Mouse (Mus musculus) ES-E14 (cell line): ENCODE measurements around the gene Pttg1. TPM values are rescaled to one million over a fixed set of nuclear protein-coding genes. Genes with fewer than 3 reads are reported as not detected.

Source experiments
- DNase-seq: peaks from one replicate; pipeline ENCODE4 v3.0.0-alpha.2; 2013; ENCODE audit warnings: low read depth, low spot score
- H3K27ac ChIP-seq: 2 replicates; pipeline ENCODE4 v1.5.1; 2012; ENCODE audit warnings: low read depth, mild to moderate bottlenecking, low read length, moderate library complexity, mixed read lengths; ENCODE audit not compliant: poor library complexity, insufficient read depth, severe bottlenecking
- H3K36me3 ChIP-seq: 2 replicates; pipeline ENCODE4 v1.6.1; 2012; ENCODE audit warnings: mild to moderate bottlenecking, low read length, moderate library complexity, mixed read lengths; ENCODE audit not compliant: control insufficient read depth, poor library complexity, insufficient read depth, severe bottlenecking
- H3K4me1 ChIP-seq, 2 experiments: fragments of 150-350 bp in 1 of 2; sonication (generic) in 1 of 2; 2 replicates each; pipeline ENCODE4 v1.6.1; 2012; ENCODE audit warnings: low read length in 2 of 2, mild to moderate bottlenecking in 1 of 2, mixed read lengths in 1 of 2; ENCODE audit not compliant: control insufficient read depth in 2 of 2, insufficient read depth in 2 of 2, poor library complexity in 1 of 2
- H3K4me3 ChIP-seq, 2 experiments: fragments of 150-350 bp in 1 of 2; sonication (generic) in 1 of 2; 2 replicates each; pipeline ENCODE4 v1.5.1; 2012; ENCODE audit warnings: low read length in 2 of 2, low read depth in 1 of 2, mild to moderate bottlenecking in 1 of 2, mixed read lengths in 1 of 2; ENCODE audit not compliant: insufficient read depth in 1 of 2, poor library complexity in 1 of 2, severe bottlenecking in 1 of 2
- H3K9ac ChIP-seq: 2 replicates; pipeline ENCODE4 v1.6.1; 2012; ENCODE audit warnings: low read depth, mild to moderate bottlenecking, low read length, mixed read lengths; ENCODE audit not compliant: poor library complexity, insufficient read depth, severe bottlenecking
- H3K9me3 ChIP-seq: fragments of 150-350 bp; sonication (generic); 2 replicates; pipeline ENCODE4 v1.6.1; 2012; ENCODE audit warnings: low read depth, mild to moderate bottlenecking, low read length; ENCODE audit not compliant: control insufficient read depth, insufficient read depth
- CHD2 ChIP-seq: IDR thresholded peaks from 2 replicates; pipeline ENCODE4 v1.6.1; 2014; ENCODE audit warnings: mild to moderate bottlenecking, low read depth, low read length, inconsistent platforms
- HCFC1 ChIP-seq: IDR thresholded peaks from 2 replicates; pipeline ENCODE4 v1.6.1; 2012; ENCODE audit warnings: low read length, inconsistent platforms, borderline replicate concordance; ENCODE audit not compliant: insufficient read depth
- MAFK ChIP-seq: IDR thresholded peaks from 2 replicates; pipeline ENCODE4 v1.6.1; 2014; ENCODE audit warnings: mild to moderate bottlenecking, low read depth, low read length, inconsistent platforms; ENCODE audit not compliant: insufficient read depth
- ZC3H11A ChIP-seq: IDR thresholded peaks from 2 replicates; pipeline ENCODE4 v1.6.1; 2012; ENCODE audit warnings: low read depth, mild to moderate bottlenecking, inconsistent platforms, low read length, borderline replicate concordance
- ZNF384 ChIP-seq: IDR thresholded peaks from 2 replicates; pipeline ENCODE4 v1.6.1; 2012; ENCODE audit warnings: low read depth, low read length, inconsistent platforms
- in situ Hi-C, 2 experiments: fragments of 600-800 bp; cut with MboI; formaldehyde crosslinking; loops; one replicate each; pipeline ENCODE4 v1.15.1; 2025; ENCODE audit warnings: low sequenced_read_pairs in 2 of 2, inconsistent platforms in 1 of 2; ENCODE audit not compliant: unreplicated experiment in 2 of 2
- total RNA-seq: library from RNA; depleted of rRNA; stranded (reverse); fragments of 300-350 nt; gene quantifications from 2 replicates; pipeline ENCODE4 v1.2.3, GENCODE M21; 2012

The Pttg1 gene
- total RNA-seq, 1 experiment, result 69.3 TPM

GRCm38 (mm10) chr11:43470881-43471820 lies 45.1 kb upstream of the Pttg1 start:
- peaks cover 0 to 4% of the 10 kb centered on the region in 2 experiments; a peak in 1 of 4 replicates for H3K4me1 ChIP-seq
- in situ Hi-C loops, result no loop called here
- no peak for DNase-seq
- no peak overlapping the region for H3K27ac ChIP-seq
- no peaks in the 10 kb centered on the region for H3K36me3 ChIP-seq
- TF ChIP-seq ZC3H11A, result no peak
- no peak for TF ChIP-seq MAFK
- TF ChIP-seq CHD2, result no peak
- no peak for TF ChIP-seq ZNF384
- no peak for TF ChIP-seq HCFC1
- no peak overlapping the region for H3K4me3 ChIP-seq
- no peak overlapping the region for H3K9ac ChIP-seq
- no peaks in the 10 kb centered on the region for H3K9me3 ChIP-seq

DNA sequence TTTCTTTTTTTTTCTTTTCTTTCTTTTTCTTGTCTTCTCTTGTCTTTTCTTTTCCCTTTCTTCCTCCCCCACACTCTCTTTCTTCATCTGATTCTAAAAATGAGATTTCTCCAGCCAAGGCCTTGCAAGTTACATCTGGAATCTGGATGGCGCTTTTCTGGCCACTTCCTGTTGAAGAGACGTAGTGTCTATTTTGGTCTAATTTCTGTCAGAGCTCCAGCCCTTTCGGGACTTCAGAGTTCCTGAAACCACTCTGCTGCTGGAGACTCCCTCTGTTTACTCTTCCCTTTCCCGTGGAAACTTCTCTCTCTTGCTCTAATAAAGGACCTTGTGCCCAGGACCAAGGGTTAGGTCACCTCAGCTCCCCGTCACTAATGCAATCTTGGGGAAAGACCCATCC lies 44.1 kb upstream of the Pttg1 start:
- DNase-seq, result no peak
- in situ Hi-C loops, result no loop called here
- Histone ChIP-seq H3K27ac (no peak overlapping the region), H3K4me1 (peaks cover 0 to 4% of the 10 kb centered on the region in 2 experiments; a peak in 1 of 4 replicates), H3K9ac (no peak overlapping the region), H3K36me3 (no peaks in the 10 kb centered on the region), H3K4me3 (no peak overlapping the region), H3K9me3 (no peaks in the 10 kb centered on the region)
- TF ChIP-seq HCFC1 (no peak), ZNF384 (no peak), MAFK (no peak), ZC3H11A (no peak), CHD2 (no peak)

- Histone ChIP-seq H3K4me3 (no peak overlapping the region), H3K27ac (no peak overlapping the region), H3K4me1 (no peaks in the 10 kb centered on the region), H3K36me3 (no peaks in the 10 kb centered on the region), H3K9me3 (no peaks in the 10 kb centered on the region), H3K9ac (no peak overlapping the region)
- in situ Hi-C loops, result no loop called here
- TF ChIP-seq ZNF384 (no peak), ZC3H11A (no peak), CHD2 (no peak), MAFK (no peak), HCFC1 (no peak)
- DNase-seq, result no peak
Observed at GRCm38 (mm10) chr11:43463204-43463603, 37.2 kb upstream of the Pttg1 start.

GRCm38 (mm10) chr11:43452266-43452665 lies 26.2 kb upstream of the Pttg1 start:
- Histone ChIP-seq H3K4me1 (no peaks in the 10 kb centered on the region), H3K9ac (no peak overlapping the region), H3K4me3 (no peak overlapping the region), H3K27ac (no peak overlapping the region), H3K9me3 (no peaks in the 10 kb centered on the region), H3K36me3 (peaks cover under 1% of the 10 kb centered on the region; the same call in 1 of the 2 replicates)
- in situ Hi-C loops, result no loop called here
- no peak for DNase-seq
- no peak for TF ChIP-seq MAFK
- no peak for TF ChIP-seq CHD2
- TF ChIP-seq HCFC1, result no peak
- TF ChIP-seq ZNF384, result no peak
- no peak for TF ChIP-seq ZC3H11A
